Mouse (Mus musculus) hindlimb bud, embryonic 11.5 days (tissue): ENCODE results near the gene Klhl30.

ENCODE experiments used
- DNase-seq: peaks from one replicate; pipeline ENCODE4 v3.0.0-alpha.2; 2012; ENCODE audit warnings: low read depth, low spot score; ENCODE audit errors: extremely low spot score

The Klhl30 gene

DNA sequence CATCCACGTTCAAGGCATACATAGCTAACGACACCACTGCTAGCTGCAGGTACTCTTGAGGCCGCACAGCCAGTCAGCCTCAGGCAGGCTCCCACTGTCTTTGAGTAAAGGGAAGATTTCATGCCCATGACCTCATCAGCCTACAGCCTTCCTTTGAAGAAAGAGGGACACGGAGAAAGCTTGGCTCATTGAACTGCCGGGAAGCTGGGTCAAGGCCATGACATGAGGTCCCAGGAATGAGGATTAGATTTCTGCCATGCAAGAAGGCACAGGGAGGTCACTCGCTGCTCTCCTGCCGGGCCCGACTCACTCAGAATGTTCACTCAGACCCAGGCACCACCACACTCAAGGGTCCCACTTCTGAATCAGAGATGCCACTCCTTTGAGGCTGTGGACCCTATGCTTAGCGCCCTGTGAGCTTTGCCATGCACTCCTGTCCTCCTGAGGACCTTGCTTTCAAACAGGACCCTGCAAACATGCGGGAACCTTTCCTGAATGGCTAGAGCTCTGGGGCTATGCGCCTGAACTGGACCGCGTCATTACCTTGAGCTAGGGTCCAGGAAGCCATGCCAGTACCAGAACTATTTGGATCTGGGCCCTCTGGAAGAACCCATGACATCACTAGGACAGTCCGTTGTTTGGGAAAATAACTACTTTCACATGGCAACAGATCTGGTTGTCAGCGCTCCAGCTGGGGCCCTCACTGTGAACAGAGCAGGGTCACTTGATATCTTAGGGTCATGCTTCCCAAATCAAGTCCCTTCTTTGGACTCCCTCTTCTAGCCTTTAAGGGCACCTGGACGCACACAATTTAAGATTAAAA lies 14.2 kb downstream of the Klhl30 start:
- DNase-seq, result no peak

DNA sequence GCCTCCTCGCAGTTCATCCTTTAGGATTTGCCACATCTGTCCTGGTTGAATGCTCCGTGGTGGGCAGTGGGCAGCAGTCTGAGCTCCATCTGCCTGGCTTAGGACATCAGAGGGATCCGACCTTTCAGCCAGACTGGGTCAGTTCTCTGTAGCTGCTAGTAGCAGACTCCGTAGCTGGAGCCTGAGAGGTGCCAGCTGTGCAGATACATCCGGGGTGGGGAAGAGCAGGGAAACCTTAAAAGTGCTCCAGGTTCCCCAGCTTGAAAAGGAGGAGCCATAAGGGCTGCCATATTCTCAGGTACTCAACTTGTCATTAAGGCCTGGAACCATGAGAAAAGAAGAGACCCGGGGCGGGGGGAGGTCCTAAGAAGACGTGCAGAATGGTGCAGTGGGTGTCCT lies 15.0 kb downstream of the Klhl30 start:
- no peak for DNase-seq

GRCm38 (mm10) chr1:91366215-91367108 lies 15.6 kb downstream of the Klhl30 start, which contains the start of gene Erfe:
TSS of gene Erfe (plus strand) at chr1:91366430.
- no peak for DNase-seq

GRCm38 (mm10) chr1:91367295-91367694 lies 16.5 kb downstream of the Klhl30 start:
- no peak for DNase-seq

DNA sequence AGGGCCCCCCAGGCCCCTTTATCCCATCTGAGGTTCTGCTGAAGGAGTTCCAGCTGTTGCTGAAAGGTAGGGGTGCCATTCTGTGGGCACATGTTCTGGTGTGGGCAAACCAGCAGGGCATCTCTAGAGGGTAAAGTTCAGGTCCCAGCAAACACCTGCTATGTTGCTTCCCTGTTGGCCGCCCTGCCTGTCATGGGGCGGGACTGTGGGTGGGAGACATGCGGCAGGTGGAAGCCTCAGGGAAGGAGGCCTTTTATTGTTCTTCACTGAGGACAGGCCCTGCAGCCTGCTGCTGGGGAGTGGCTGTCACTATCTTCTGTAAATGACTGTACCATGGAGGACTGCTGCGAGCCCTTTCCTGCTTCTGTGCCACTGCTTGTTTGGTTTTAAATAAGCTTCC lies 18.6 kb downstream of the Klhl30 start:
- no peak for DNase-seq

DNA sequence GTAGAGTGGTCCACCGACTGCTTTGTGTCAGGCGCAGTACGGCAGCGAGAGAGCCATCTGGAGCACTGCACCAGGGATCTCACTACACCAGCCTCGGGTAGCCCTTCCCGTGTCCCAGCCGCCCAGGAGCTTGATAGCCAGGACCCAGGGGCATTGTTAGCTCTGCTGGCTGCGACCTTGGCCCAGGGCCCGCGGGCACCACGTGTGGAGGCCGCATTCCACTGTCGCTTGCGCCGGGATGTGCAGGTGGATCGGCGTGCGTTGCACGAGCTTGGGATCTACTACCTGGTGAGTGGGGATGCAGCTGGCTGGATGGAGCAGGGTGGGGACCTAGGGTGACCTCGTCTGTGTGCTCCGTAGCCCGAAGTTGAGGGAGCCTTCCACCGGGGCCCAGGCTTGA lies 19.2 kb downstream of the Klhl30 start:
- no peak for DNase-seq

GRCm38 (mm10) chr1:91373414-91373835 lies 22.6 kb downstream of the Klhl30 start:
- no peak for DNase-seq

GRCm38 (mm10) chr1:91380453-91381090 lies 29.8 kb downstream of the Klhl30 start:
- DNase-seq, result no peak

DNA sequence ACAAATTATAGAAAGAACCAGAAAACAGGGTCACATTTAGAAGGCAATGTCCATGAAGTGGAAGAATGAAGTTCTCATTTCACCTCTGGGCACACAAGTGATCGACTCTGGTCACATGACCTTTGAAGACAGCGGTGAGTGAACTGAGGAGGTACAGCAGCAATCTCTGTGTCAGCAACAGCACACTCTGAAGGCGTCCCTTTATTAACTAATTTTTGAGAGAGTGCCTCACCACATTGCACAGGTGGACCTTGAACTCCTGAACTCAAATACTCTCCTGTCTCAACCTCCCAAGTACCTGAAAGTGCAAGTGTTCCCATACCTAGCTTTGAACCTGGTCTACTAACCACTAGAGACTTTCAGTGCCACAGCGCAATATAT lies 30.3 kb downstream of the Klhl30 start:
- no peak for DNase-seq

GRCm38 (mm10) chr1:91390369-91390768 lies 39.6 kb downstream of the Klhl30 start:
- no peak for DNase-seq

DNA sequence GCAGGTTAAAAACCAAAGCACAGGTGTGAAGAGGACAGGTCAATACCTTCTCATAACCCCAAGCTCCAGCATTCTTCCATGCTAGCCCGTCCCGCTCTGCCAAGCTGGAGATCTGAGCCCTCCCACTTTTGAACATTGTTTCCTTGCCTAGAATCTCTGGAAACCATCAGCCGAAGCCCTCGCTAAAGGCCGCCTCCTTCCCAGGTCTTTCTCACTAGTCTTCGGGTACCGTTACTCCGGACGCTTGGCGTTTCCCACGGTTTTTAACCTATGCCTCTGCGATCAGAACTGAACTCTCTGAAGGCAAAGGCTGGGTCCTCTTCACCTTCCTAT lies 47.1 kb downstream of the Klhl30 start:
- DNase-seq, result no peak

DNA sequence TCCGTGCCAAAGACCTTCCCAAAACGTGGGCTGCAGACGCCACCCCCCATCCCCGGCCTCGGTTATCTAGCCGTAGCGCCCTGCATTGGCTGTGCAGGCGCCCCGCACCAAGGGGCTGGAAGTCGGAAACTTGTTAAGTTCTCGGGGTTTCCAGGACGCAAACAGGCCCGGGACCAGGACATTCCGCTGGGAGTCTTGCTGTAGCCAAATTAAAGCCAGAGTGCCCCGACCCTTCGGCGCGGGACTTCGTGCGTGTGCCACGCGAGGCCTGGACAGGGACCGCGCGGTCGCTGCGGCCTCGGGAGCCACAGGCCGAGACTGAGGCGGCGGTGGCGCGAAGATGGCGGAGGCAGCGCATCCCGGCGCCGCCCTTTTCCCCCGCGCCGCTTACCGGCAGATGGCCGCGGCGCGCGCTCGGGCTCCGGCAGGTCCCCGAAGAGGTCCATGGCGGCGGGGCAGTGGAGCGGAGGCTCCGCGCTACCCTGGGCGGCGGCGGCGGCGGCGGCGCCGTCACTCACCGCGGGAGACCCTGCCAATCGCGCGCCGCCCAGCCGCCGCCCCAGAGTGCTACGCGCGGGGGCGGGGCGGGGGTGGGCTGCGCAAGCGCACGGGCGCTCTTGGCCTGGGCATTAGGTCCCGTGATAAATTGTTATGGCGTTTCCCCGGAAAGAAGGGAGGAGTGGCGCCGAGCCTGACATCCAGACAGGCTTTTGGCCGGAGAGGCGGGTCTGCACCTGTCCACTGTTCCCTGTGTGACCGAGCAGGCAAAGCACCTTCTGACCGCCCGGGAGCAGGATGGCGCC lies 47.6 kb downstream of the Klhl30 start, which contains the start of gene Ilkap:
Gene Ilkap, minus strand, starts transcription at position 556 of the 803 bp plus-strand sequence.
- no peak for DNase-seq

DNA sequence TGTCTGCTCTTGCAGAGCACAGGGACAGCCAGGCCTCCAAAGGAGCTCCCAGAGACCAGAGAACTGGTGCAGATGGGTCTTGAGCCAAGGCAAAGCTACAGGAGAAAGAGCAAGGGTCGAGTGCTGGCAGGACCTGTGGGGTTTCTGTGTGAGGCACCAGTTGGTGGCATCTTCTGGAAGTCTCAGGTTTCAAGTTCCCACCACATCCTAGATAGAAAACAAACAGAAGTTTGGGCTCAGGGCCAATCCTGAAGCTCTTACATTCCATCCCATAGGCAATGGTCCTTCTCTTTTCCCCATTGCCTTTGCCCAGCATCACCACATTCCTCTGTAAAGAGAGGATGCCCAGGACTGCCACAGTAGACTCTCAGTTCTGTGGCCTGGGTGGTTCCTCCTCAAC lies 54.2 kb downstream of the Klhl30 start:
- DNase-seq, result no peak

DNA sequence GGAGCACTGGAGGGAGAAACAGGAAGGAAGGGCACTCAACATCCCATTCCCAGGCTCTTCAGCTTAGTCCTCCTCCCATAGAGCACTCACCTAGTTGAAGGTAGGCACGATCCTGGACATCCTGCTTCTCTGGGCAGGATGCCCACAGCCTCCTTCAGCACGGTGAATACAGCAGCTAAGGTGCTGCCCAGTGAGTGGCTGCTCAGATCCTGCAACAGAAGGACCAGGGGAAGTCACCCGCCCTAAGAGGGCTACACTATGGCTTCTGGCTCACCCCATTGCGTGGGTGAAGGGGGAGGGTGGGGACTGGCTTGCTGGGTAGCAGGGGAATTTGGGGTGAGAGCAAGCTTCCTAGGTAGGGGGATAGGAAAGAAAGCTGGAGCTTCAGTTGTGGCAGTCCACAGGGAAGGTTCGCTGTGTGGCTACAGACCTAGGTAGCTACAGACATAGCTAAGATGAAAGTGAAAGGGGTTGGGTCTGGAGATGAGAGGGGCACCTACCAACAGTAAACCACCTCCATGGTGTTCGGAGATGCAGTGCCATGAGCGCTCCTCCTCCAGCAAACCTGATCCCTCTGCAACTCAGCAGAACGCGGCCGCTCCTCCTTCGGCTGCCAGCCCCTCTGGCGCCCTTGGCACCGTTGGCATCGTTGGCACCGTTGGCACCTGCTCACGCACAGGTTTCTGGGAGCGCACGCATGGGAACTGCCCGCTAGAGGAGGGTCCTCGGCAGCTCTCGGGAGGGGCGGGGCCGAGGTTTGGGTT lies 54.8 kb downstream of the Klhl30 start:
- no peak for DNase-seq

GRCm38 (mm10) chr1:91407819-91408218 lies 57.0 kb downstream of the Klhl30 start:
- DNase-seq, result no peak

- DNase-seq, result no peak
Observed at GRCm38 (mm10) chr1:91411631-91412285, 60.9 kb downstream of the Klhl30 start.
